Mouse (Mus musculus): ENCODE measurements around the gene Sncg. TPM values are rescaled to one million over a fixed set of nuclear protein-coding genes. Genes with fewer than 3 reads are reported as not detected.
"Not testable (repeated sequence)": the region's sequence is repeated elsewhere in the genome, so short reads cannot be mapped to it uniquely, and the experiment has no call there.

The Sncg gene
- total RNA-seq, 2 experiments from 2014 or later: not detected

DNA sequence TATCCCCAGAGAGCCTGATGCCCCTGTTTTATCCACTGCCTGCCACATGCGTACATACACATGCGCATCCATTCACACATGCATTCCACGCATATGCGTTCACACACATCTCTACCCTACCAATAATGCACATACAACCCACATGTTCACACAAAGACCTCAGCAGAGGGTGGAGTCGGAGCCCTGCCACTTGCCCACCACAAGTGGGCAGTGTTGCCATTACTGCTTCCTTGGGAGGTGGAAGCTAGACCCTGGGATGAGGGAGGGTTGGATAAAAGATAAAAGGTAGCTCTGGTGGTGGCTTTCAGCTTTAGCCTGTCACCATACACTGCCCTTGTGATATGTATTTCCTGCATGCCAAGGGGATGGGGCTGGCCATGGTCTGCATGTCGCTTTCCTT is 1.9 kb downstream of the Sncg start:
- no peak for ATAC-seq (replicated peaks; ENCODE audit: low FRiP score, poor library complexity, severe bottlenecking)

DNA sequence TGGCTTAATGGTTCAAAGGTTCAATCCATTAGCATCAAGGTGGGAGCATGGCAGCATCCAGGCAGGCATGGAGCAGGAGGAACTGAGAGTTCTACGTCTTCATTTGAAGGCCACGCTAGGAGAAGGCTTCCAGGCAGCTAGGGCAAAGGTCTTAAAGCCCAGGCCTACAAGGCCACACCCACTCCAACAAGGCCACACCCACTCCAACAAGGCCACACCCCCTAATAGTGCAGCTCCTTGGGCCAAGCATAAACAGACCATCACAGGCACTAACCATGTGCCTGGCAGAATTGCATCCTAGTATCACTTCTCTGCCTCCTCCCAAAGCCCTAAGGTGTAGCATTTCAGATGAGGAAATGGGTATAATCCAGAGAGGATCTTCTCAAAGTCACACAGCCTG is 2.8 kb downstream of the Sncg start:
- no peak for ATAC-seq (replicated peaks; ENCODE audit: low FRiP score, poor library complexity, severe bottlenecking)

DNA sequence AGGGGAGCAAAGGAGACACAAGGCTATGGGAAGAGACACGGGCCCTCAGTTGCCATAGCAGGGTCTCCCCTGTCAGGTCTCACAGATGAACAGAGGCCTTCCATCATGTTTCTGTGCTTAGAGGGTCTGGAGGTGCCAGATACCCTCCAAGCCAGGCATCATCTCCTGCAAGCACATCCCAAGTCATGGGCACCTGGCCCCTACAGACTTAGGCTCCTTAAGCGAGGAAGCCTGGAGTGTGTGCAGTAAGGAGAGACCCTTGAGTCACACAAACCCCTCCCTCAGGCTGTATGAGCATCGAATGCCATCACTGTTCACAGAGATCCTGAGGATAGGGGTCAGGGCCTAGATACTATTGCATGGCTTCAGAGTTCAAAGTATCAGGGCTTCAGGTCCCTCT is 3.7 kb downstream of the Sncg start:
- ATAC-seq (replicated peaks; ENCODE audit: low FRiP score, poor library complexity, severe bottlenecking): no peak

DNA sequence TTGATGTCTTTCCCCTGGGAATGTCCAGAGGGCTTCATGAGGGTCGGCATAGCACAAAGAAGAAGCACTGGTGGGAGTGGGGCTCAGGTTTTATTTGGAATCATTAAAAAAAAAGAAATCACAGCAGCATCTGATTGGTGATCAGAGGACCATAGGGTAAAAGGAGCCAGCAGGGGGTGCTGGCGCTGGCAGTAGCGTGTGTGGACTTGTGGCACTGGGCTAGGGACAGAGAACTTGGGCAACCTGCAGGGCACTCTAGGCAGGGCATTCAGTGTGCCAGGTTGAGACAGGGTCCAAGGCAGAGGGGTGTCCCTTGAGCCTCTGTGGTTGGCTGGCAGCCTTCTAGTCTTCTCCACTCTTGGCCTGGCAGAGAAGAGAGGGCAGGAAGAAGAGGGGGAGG is 4.4 kb downstream of the Sncg start:
- ATAC-seq (replicated peaks; ENCODE audit: low FRiP score, poor library complexity, severe bottlenecking): no peak

DNA sequence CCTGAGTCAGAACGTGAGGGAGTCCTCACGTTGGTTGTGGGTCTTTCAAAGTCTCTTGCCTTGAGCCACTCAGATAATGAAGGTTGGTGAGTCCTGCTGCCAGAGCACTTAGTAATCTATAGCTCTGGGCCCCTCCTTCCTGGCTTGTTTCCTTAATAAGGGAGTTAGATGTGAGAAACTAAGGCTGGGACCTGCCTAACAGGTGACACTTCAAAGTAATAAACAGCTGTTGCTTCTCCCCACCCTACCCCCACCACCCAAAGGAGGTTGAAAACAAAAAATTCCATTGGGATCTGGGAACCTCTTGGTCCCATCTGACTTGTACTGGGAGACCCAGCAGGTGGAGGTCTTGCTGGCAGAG is 9.5 kb downstream of the Sncg start:
- no peak for ATAC-seq (replicated peaks; ENCODE audit: low FRiP score, poor library complexity, severe bottlenecking)

DNA sequence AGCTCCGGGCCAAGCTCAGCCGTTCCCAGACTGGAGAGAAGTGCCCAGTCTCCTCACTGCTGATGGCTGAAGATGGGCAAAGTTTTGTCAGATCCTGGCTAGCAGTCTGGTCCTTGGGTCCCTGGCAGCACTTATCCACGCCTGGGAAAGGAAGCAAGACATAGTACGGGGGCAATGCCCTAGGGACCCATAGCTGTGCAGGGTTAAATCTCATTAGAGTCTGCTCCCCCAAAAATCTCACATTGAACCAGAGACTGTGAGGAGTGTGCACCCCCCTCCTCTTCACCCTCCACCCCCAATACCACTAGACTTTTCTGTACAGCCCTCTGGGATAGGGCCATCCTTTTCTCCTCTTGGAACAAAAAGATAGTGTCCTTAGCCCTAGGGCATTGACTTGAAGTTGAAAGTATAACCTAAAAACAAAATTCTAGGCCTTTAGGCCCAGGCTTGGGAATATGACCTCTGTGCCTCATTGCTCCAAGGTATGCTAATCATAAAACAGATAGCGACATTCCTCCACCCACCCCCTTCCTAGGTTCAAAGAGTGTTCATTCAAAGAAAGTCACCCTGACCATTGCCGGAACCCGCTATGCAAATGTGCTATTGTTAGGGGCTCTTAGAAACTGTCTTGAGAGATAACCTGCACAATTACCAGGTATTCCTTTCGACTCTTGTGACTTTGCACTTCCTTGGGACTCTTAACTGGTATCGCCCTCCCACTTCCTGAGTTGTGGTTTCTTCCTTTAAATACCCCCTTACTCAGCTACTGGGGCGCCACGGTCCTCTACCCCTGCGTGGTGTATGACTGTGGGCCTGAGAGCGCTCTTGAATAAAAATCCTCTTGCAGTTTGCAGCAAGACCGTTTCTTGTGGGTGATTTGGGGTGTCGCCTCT is 10.1 kb downstream of the Sncg start:
- not testable (repeated sequence) for ATAC-seq (replicated peaks; ENCODE audit: low FRiP score, poor library complexity, severe bottlenecking)

DNA sequence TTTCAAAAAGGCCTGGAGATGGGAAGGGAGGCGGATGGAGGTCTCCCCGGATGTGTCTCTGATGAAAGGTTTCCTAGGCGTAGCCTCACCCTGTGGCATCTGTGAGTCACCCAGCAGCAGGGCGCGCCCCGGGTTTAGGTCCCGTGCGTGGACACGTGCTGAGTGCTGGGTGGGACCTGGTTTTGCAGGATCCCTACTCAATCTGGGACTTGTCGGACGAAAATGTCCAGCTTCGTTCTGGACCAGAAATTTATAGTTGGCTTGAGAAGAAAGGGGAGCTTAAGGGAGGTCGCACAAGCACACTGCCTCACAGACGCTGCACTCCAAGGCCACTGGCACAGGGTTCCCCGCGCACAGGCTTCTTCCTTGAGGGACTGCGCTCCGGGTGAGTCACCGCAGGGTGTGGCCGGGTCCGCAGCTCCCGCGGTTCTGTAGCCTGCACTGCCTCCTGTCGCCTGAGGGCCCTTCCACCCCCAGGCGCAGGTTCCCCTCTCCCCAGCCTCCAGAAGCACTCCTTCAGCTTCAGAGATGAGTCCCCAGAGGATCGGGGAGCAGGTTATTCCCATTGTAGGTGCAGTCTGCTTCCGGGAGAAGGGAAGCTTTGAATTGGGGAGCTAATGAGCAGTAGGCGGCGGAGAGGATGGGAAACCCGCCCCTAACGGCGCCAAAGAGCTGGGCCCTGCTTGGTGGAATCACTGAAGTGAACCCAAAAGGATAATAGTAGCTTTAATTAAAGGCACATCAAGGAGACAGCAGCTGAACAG is 10.9 kb downstream of the Sncg start:
- no peak for ATAC-seq (replicated peaks; ENCODE audit: low FRiP score, poor library complexity, severe bottlenecking)

DNA sequence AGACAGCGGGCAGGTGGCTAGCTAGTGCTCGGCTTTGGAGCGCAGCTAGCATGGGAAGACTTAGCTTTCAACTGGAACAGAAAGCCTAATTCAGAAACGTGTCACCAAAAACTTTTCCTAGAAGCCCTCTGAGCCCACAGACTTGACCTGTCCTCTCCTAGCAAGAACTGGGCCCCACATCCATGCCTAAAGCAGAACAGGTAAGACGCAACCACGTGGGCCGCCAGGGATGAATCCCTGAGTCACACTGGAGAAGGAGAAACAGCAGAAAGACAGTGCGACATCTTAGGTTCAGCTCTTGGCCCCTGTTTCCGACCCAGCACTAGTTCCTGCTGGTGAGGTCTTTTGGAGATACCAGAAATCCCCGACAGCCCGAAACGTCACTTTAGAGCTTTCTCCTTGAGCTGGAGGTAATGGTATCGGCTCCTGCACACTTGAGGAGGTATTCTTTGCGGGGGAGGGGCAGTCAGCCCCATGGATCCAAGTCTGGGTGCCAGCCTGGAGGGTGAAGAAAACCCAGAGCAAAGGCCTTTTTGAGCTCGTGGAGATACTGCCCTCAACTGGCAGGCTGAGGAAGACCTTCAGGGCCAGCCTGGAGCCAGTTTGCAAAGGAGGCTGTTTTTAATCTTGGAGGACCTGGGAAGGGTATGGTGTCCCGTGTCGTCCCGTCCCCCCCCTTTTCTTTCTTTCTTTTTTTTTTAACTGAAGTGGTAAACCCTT is 11.7 kb downstream of the Sncg start:
- no peak for ATAC-seq (replicated peaks; ENCODE audit: low FRiP score, poor library complexity, severe bottlenecking)

DNA sequence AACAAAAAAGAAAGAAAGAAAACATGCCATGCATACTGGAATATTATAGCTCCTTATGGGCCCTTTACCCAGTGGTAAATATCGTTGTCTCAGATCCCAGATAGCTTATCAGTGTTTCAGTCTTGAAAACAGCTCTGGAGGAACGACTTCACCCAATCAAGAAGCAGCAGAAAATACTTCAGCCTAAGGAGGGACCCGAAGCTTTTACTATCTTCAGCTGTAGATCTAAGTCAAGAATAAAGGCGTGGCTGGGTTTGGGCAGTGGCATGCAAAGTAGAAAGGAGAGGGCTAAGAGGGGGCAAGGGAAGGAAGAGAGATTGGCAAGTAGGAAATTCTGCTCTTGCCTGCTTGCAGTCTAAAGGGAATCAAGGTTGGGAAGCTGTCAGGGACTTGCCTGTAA is 12.5 kb downstream of the Sncg start:
- ATAC-seq (replicated peaks; ENCODE audit: low FRiP score, poor library complexity, severe bottlenecking): no peak

DNA sequence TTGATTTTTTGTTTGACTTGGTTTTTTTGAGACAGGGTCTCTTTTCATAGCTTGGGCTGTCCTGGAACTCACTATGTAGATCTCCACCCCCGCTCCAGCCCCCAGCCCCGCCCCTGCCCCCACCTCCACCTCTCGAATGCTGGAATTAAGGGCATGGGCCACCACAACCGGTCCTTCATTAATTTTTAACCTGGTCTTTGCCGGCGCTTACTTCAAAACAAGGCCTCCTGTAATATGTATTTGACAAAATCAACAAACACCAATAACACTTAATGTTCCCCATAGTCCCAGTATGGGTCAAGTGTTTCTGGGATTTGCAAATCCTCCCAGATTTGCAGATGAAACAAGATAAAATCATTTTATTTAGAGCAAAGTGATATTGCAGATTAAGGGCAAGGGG is 14.3 kb downstream of the Sncg start:
- ATAC-seq (replicated peaks; ENCODE audit: low FRiP score, poor library complexity, severe bottlenecking): no peak

DNA sequence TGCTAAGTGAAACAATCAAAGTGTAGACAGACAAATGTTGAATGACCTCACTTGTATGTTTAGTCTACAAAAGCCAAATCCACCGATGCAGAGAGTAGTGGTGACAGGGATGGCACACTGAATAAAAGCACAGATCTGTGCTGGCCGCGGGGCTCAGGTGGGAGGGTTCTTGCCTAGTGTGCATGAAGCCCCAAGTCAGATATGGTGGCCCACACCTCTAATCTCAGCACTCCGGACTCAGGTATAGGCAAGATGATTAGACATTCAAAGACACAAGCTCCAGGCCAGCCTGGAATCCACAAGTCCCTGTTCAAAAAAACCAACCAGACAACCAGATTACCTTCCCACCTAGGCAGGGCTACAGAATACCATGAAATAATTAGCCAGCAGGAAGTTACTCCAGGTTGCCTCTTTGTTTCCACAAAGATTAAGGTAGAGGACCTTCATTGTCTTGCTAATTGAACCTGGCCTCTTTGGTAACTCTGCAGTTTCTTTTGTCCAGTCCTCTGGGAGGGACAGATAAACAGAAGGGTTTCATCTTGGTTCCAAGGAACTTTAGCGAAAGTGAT is 14.8 kb downstream of the Sncg start:
- ATAC-seq (replicated peaks; ENCODE audit: low FRiP score, poor library complexity, severe bottlenecking): no peak

DNA sequence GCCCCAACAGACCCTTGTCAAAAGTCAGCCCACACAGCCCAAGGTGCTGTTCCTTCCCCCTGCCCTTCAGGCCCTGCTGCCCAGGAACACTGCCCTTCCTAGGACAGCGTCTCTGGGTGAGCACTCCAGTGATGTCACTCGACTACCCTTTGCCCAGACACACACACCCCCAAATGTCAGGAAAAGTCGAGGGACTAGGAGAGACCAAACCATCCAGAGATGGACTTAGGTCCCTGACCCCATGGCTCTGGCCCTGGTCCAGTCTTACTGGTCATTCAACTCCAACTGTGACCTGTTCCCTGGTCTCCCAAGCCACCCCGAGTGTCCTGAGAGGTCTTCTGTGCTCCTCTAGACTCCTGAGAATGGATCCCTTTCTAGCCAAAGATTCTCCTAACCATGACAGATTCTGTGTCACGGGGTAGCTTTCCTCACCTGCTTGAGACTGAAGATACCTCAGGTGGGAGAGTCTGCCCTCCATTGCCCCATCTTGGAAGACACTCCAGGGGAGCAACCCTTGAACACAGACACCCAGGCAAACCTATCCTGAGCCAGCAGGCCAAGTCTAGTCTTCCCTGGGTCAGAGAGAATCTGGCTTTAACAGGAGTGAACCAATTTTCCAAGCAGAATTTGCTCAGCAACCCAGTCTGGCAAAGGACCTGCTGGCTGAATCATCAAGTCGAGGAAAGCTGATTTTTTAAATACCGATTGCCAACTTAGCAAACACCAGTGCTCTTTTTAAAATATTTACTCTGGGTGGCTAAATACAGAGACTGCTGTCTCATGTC is 16.7 kb downstream of the Sncg start:
- no peak for ATAC-seq (replicated peaks; ENCODE audit: low FRiP score, poor library complexity, severe bottlenecking)

DNA sequence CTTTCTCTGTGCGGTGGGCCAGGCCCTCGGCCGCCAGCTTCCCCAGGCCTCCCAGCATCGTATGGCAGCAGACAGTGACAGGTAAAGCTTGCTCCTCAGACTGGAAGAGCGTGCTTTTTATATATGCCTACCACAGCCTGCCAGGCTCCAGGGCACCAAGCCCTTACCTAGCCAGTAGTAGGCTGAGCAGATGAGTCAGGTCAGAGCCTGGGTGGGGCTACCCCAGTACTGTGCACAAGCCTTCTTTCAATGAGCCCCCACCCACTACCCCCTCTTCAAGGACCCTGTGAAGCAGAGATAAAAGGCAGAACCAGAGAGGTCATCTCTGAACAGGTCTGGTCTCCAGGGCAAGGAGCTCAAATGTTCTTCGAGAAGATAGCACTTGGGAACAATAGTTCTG is 19.3 kb downstream of the Sncg start, which contains the start of gene Fam25c:
Fam25c (minus strand) TSS at position 133 of the 400 bp plus-strand sequence.
- no peak for ATAC-seq (replicated peaks; ENCODE audit: low FRiP score, poor library complexity, severe bottlenecking)

DNA sequence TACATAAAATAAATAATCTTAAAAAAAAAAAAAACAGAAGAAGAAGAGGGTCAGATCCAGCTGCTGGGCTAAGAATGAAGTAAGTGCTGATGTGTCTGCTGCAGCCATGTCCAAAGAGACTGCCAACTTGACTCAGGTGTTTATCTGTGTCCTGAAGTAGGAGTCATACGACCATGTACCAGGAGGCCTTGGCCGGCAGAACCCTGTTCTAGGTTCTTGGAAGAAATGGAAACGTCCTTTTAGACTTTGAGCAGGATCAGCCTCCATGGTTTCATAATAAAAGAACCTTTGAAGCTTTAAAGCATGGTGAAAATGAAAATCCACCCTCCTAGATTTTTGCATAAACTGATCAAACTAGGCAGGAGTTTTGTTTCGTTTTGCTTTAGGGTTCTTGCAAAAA is 20.1 kb downstream of the Sncg start:
- ATAC-seq (replicated peaks; ENCODE audit: low FRiP score, poor library complexity, severe bottlenecking): no peak

DNA sequence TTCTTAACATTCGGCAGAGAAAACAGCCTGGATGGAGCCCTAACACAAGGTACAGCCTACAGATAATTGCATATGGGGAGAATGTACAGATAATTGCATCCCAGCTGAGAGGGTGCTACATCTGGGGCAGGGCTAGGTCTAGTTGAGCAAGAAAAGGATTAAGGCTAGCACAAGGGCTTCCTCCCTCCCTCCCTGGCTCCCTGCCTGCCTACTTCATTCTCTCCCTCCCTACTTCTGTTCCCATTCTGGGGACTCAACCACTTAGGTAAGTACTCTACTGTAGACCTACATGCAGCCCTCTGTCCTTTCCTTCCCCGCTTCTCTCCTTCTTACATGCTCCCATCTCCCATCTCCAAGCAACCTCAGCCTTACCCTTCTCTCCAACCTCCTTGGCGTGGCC is 21.3 kb downstream of the Sncg start:
- no peak for ATAC-seq (replicated peaks; ENCODE audit: low FRiP score, poor library complexity, severe bottlenecking)

DNA sequence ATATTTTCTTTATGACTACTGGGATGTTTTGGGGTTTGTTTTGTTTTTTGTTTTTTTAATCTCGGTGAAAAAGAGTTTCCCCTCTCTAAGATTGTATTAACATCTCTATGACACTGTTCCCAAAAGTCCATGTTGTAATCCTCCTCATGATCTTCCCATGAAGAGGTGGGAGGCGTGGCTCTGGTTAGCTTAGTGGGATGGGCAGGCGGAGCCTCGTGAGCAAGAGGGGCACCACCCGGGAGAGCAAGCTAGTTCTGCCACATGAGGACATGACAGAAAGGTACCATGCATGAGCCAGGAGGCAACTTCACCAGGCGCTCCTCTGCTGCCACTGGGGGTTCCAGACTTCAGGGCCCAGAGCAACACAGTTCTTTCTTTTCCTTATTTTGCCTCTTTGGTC is 22.1 kb downstream of the Sncg start:
- no peak for ATAC-seq (replicated peaks; ENCODE audit: low FRiP score, poor library complexity, severe bottlenecking)

DNA sequence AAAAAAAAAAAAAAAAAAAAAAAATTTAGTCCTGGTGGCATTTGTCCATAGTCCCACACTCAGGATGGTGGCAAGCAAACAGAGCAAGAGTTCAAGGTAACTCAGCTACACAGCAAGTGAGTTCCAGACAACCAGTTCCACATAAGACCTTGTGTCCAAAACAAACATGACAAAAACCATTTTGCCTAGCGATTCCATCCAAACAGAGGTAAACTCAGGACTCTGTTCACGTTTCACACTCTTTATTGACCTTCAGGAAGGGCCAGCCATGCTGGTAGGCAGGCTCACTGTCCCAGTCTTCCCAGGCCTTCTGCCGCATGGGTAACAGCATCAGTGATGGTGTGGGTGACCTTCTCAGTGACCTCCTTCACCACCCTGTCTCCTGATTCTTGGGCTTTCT is 22.9 kb downstream of the Sncg start:
- no peak for ATAC-seq (replicated peaks; ENCODE audit: low FRiP score, poor library complexity, severe bottlenecking)

DNA sequence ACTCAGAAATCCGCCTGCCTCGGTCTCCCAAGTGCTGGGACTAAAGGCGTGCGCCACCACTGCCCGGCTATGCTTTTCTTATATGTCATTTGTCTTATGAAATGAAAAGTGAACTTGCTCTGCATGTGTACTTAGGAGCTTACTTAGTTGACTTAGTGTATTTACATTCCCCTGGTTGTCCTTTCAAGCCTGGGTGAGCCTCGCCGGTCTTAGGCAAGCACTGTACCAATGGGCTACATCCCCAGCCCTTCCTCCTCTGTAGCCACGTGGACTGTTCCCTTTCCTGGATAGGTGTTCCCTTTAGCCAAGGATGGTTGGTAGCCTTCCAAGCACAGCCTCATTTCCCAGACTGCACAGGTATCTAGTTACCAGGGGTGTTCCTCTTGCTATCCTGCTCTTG is 25.6 kb downstream of the Sncg start:
- no peak for ATAC-seq (replicated peaks; ENCODE audit: low FRiP score, poor library complexity, severe bottlenecking)

DNA sequence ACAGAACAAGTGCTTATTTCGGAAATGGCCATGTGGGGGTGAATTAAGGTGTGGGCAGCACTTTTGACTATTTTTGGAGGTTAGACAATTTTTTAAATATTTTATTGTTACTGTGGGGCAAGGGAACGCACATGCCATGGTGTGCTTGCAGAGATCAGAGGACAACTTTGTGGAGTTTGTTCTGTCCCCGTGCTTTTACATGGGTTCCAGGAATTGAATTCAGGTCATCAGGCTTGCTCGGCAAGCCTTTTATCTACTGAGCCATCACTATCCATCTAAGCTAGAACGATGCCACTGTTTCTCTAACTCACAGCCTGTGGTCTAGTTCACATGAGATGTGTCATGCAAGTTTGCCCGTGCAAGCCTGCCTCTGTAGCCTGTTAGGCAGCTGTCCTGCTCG is 26.3 kb downstream of the Sncg start:
- ATAC-seq (replicated peaks; ENCODE audit: low FRiP score, poor library complexity, severe bottlenecking): no peak

DNA sequence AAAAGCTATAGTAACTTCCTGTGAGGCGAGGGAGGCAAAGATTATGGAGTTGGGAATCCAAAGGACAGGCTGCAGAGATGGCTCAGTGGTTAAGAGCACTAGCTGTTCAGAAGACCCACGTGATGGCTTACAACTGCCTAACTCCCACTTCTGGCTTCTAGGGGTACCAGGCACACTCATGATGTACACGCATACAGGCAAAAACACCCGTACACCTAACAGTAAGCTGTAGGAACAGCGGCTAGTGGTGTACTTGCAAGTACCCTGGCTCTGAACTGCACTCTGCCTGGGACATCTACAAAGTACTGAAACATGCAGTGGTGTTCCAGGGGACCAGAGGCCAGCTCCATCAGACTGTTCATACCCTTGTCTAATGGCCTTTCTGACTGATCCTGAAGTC is 27.5 kb downstream of the Sncg start:
- ATAC-seq (replicated peaks; ENCODE audit: low FRiP score, poor library complexity, severe bottlenecking): no peak
